Mouse (Mus musculus) ES-E14 (cell line): ENCODE data around the gene Tcl1b2.

Experiments
- HCFC1 ChIP-seq: IDR thresholded peaks from 2 replicates; pipeline ENCODE4 v1.6.1; 2012; ENCODE audit warnings: low read length, inconsistent platforms, borderline replicate concordance; ENCODE audit not compliant: insufficient read depth
- MAFK ChIP-seq: IDR thresholded peaks from 2 replicates; pipeline ENCODE4 v1.6.1; 2014; ENCODE audit warnings: mild to moderate bottlenecking, low read depth, low read length, inconsistent platforms; ENCODE audit not compliant: insufficient read depth
- ZC3H11A ChIP-seq: IDR thresholded peaks from 2 replicates; pipeline ENCODE4 v1.6.1; 2012; ENCODE audit warnings: low read depth, mild to moderate bottlenecking, inconsistent platforms, low read length, borderline replicate concordance
- ZNF384 ChIP-seq: IDR thresholded peaks from 2 replicates; pipeline ENCODE4 v1.6.1; 2012; ENCODE audit warnings: low read depth, low read length, inconsistent platforms

- TF ChIP-seq ZC3H11A (no peak), ZNF384 (no peak), HCFC1 (no peak), MAFK (no peak)
Observed at GRCm38 (mm10) chr12:105143096-105143495, 2.7 kb upstream of the Tcl1b2 start.
